Mouse (Mus musculus): Measurements from ENCODE around the gene Reps2. TPM values are rescaled to one million over a fixed set of nuclear protein-coding genes. Genes with fewer than 3 reads are reported as not detected.

The Reps2 gene
- polyA plus RNA-seq, 1 experiment from 2014 or later = 0.68 TPM

- in situ Hi-C loops (cut with MboI; ENCODE audit: low pct_unique_long_range_greater_than_20kb) = no loop called here
These were observed 142.5 kb downstream of the Reps2 start for GRCm38 (mm10) chrX:162500962-162501361.

GRCm38 (mm10) chrX:162496485-162496884 is 147.0 kb downstream of the Reps2 start:
- in situ Hi-C loops (cut with MboI; ENCODE audit: low pct_unique_long_range_greater_than_20kb) = no loop called here
- ATAC-seq = no peak
- POLR2A ChIA-PET = no interaction called here
- peaks cover 9% of the 10 kb centered on the region for H3K27me3 ChIP-seq
- no peak for DNase-seq (ENCODE audit: low read depth, low spot score)
- CTCF ChIA-PET = no interaction called here
- TF ChIP-seq CTCF (IDR thresholded peaks at IDR 0.05) = no peak

More at GRCm38 (mm10) chrX:162500962-162501361, 142.5 kb downstream of the Reps2 start:
- no peak for TF ChIP-seq CTCF (IDR thresholded peaks at IDR 0.05)
- ATAC-seq (no peak), DNase-seq (ENCODE audit: low read depth, low spot score) (no peak)
- H3K27me3 ChIP-seq = peaks cover 3% of the 10 kb centered on the region
- ChIA-PET CTCF (no interaction called here), POLR2A (interaction anchor here (0.6 kb wide), 1 partner anchor 9 kb away, joined by 3 read pairs; no protein-coding TSS in a partner anchor)

- H3K27me3 ChIP-seq = peaks cover 37% of the 10 kb centered on the region
- CTCF ChIA-PET = no interaction called here
- ATAC-seq (no peak), DNase-seq (ENCODE audit: low read depth, low spot score) (no peak)
- TF ChIP-seq CTCF (IDR thresholded peaks at IDR 0.05) = no peak
- POLR2A ChIA-PET = no interaction called here
- in situ Hi-C loops (cut with MboI; ENCODE audit: low pct_unique_long_range_greater_than_20kb) = no loop called here
These were observed 154.8 kb downstream of the Reps2 start for GRCm38 (mm10) chrX:162488630-162489029.

GRCm38 (mm10) chrX:162487734-162488133 is 155.7 kb downstream of the Reps2 start:
- in situ Hi-C loops (cut with MboI; ENCODE audit: low pct_unique_long_range_greater_than_20kb) = no loop called here
- POLR2A ChIA-PET = no interaction called here
- H3K27me3 ChIP-seq = peaks cover 31% of the 10 kb centered on the region

GRCm38 (mm10) chrX:162470213-162470612 is 173.2 kb downstream of the Reps2 start:
- ChIA-PET POLR2A (no interaction called here), CTCF (interaction anchor here (1.4 kb wide), 1 partner anchor 10 kb away, joined by 3 read pairs; no protein-coding TSS in a partner anchor)
- in situ Hi-C loops (cut with MboI; ENCODE audit: low pct_unique_long_range_greater_than_20kb) = loop anchor here (25.0 kb wide), 2 partner anchors 608 to 1083 kb away; no protein-coding TSS in a partner anchor
- no peak for TF ChIP-seq CTCF (IDR thresholded peaks at IDR 0.05)
- DNase-seq (ENCODE audit: low read depth, low spot score) (no peak), ATAC-seq (no peak)
- H3K27me3 ChIP-seq = peaks cover 8% of the 10 kb centered on the region

More at GRCm38 (mm10) chrX:162487734-162488133, 155.7 kb downstream of the Reps2 start:
- DNase-seq (ENCODE audit: low read depth, low spot score) = no peak
- CTCF ChIA-PET = interaction anchor here (0.8 kb wide), 1 partner anchor 30 kb away, joined by 3 read pairs; no protein-coding TSS in a partner anchor
- peak; percentile 43 for TF ChIP-seq CTCF (IDR thresholded peaks at IDR 0.05)
- no peak for ATAC-seq

- in situ Hi-C loops (cut with MboI; ENCODE audit: low pct_unique_long_range_greater_than_20kb) = loop anchor here (25.0 kb wide), 2 partner anchors 600 to 1075 kb away; no protein-coding TSS in a partner anchor
- DNase-seq (ENCODE audit: low read depth, low spot score) (no peak), ATAC-seq (no peak)
- CTCF ChIA-PET = interaction anchor here (0.7 kb wide), 1 partner anchor 302 kb away, joined by 3 read pairs; no protein-coding TSS in a partner anchor
- H3K27me3 ChIP-seq = peaks cover 11% of the 10 kb centered on the region
- no peak for TF ChIP-seq CTCF (IDR thresholded peaks at IDR 0.05)
- POLR2A ChIA-PET = no interaction called here
These were observed 181.3 kb downstream of the Reps2 start for GRCm38 (mm10) chrX:162462156-162462555.

GRCm38 (mm10) chrX:162456445-162456844 is 187.0 kb downstream of the Reps2 start:
- ChIA-PET CTCF (no interaction called here), POLR2A (interaction anchor here (0.7 kb wide), 1 partner anchor 196 kb away, joined by 4 read pairs; no protein-coding TSS in a partner anchor)
- no peak for TF ChIP-seq CTCF (IDR thresholded peaks at IDR 0.05)
- ATAC-seq (no peak), DNase-seq (ENCODE audit: low read depth, low spot score) (no peak)
- peaks cover 4% of the 10 kb centered on the region for H3K27me3 ChIP-seq
- in situ Hi-C loops (cut with MboI; ENCODE audit: low pct_unique_long_range_greater_than_20kb) = loop anchor here (25.0 kb wide), 2 partner anchors 594 to 1069 kb away; no protein-coding TSS in a partner anchor

GRCm38 (mm10) chrX:162455364-162455763 is 188.1 kb downstream of the Reps2 start:
- CTCF ChIA-PET = interaction anchor here (0.7 kb wide), 1 partner anchor 11 kb away, joined by 3 read pairs; no protein-coding TSS in a partner anchor

GRCm38 (mm10) chrX:162453821-162454402 is 189.5 kb downstream of the Reps2 start:
- peak; percentile 54 for TF ChIP-seq CTCF (IDR thresholded peaks at IDR 0.05)
- in situ Hi-C loops (cut with MboI; ENCODE audit: low pct_unique_long_range_greater_than_20kb) = loop anchor here (5.0 to 25.0 kb wide), 5 partner anchors 172 to 1067 kb away; no protein-coding TSS in a partner anchor
- DNase-seq (ENCODE audit: low read depth, low spot score) (no peak), ATAC-seq (no peak)
- peaks cover 11% of the 10 kb centered on the region for H3K27me3 ChIP-seq
- ChIA-PET CTCF (interaction anchor here (1.1 to 1.2 kb wide), 2 partner anchors 40 to 174 kb away, joined by 3 read pairs; no protein-coding TSS in a partner anchor), POLR2A (no interaction called here)

More at GRCm38 (mm10) chrX:162455364-162455763, 188.1 kb downstream of the Reps2 start:
- TF ChIP-seq CTCF (IDR thresholded peaks at IDR 0.05) = no peak
- in situ Hi-C loops (cut with MboI; ENCODE audit: low pct_unique_long_range_greater_than_20kb) = loop anchor here (25.0 kb wide), 2 partner anchors 593 to 1068 kb away; no protein-coding TSS in a partner anchor
- DNase-seq (ENCODE audit: low read depth, low spot score) = no peak
- POLR2A ChIA-PET = no interaction called here
- peaks cover 10% of the 10 kb centered on the region for H3K27me3 ChIP-seq
- no peak for ATAC-seq

- CTCF ChIA-PET = no interaction called here
- in situ Hi-C loops (cut with MboI; ENCODE audit: low pct_unique_long_range_greater_than_20kb) = loop anchor here (5.0 to 25.0 kb wide), 5 partner anchors 170 to 1065 kb away; no protein-coding TSS in a partner anchor
- TF ChIP-seq CTCF (IDR thresholded peaks at IDR 0.05) = no peak
- no peak for DNase-seq (ENCODE audit: low read depth, low spot score)
- H3K27me3 ChIP-seq = peaks cover 11% of the 10 kb centered on the region
- ATAC-seq = no peak
- POLR2A ChIA-PET = interaction anchor here (0.7 kb wide), 1 partner anchor 501 kb away, joined by 4 read pairs; no protein-coding TSS in a partner anchor
These were observed 190.8 kb downstream of the Reps2 start for GRCm38 (mm10) chrX:162452642-162453041.

- in situ Hi-C loops (cut with MboI; ENCODE audit: low pct_unique_long_range_greater_than_20kb) = no loop called here
- H3K27me3 ChIP-seq = peaks cover 7% of the 10 kb centered on the region
- ATAC-seq = no peak
- no peak for TF ChIP-seq CTCF (IDR thresholded peaks at IDR 0.05)
- POLR2A ChIA-PET = no interaction called here
- DNase-seq (ENCODE audit: low read depth, low spot score) = no peak
- CTCF ChIA-PET = interaction anchor here (1.1 kb wide), 1 partner anchor 11 kb away, joined by 4 read pairs; no protein-coding TSS in a partner anchor
These were observed 195.5 kb downstream of the Reps2 start for GRCm38 (mm10) chrX:162447974-162448373.

All from Patski (cell line).